Mouse (Mus musculus) midbrain, embryonic 15.5 days (tissue): Measurements from ENCODE around the gene Myo3a. TPM values are rescaled to one million over a fixed set of nuclear protein-coding genes. Genes with fewer than 3 reads are reported as not detected.
"Not testable (repeated sequence)": the region's sequence is repeated elsewhere in the genome, so short reads cannot be mapped to it uniquely, and the experiment has no call there.

Source experiments
- ATAC-seq: fragments of 200-750 bp; cut with Nextera tagmentation; replicated peaks from 2 replicates; pipeline ENCODE4 v1.8.0; 2017; ENCODE audit warnings: moderate TSS enrichment
- H3K27ac ChIP-seq: fragments of 300-500 bp; sonication (generic); 2 replicates; pipeline ENCODE4 v1.5.1; 2015; ENCODE audit warnings: mild to moderate bottlenecking, inconsistent platforms
- H3K27me3 ChIP-seq: fragments of 300-500 bp; sonication (generic); replicated peaks from 2 replicates; pipeline ENCODE4 v1.6.1; 2015; ENCODE audit warnings: inconsistent platforms
- H3K36me3 ChIP-seq: fragments of 300-500 bp; sonication (generic); replicated peaks from 2 replicates; pipeline ENCODE4 v1.6.1; 2015; ENCODE audit warnings: inconsistent platforms
- H3K4me1 ChIP-seq: fragments of 300-500 bp; sonication (generic); 2 replicates; pipeline ENCODE4 v1.6.1; 2015; ENCODE audit warnings: inconsistent platforms
- H3K4me2 ChIP-seq: fragments of 300-500 bp; sonication (generic); 2 replicates; pipeline ENCODE4 v1.6.1; 2015; ENCODE audit warnings: inconsistent platforms, mild to moderate bottlenecking, moderate library complexity
- H3K4me3 ChIP-seq: fragments of 300-500 bp; sonication (generic); 2 replicates; pipeline ENCODE4 v1.5.1; 2015; ENCODE audit warnings: mild to moderate bottlenecking, inconsistent platforms
- H3K9ac ChIP-seq: fragments of 300-500 bp; sonication (generic); 2 replicates; pipeline ENCODE4 v1.6.1; 2015; ENCODE audit warnings: mild to moderate bottlenecking, inconsistent platforms
- H3K9me3 ChIP-seq: fragments of 300-500 bp; sonication (generic); 2 replicates; pipeline ENCODE4 v1.6.1; 2016; ENCODE audit warnings: inconsistent platforms
- WGBS: fragments of 180-500 bp; shearing (Covaris S2); methylation state at CpG from one replicate; pipeline ENCODE4 v1.1.7; 2015; ENCODE audit warnings: mixed read lengths; 5-methylcytosine and 5-hydroxymethylcytosine counted together
- polyA plus RNA-seq: library from polyadenylated mRNA; unstranded; fragments of >200 nt; fragmentation: Nextera tagmentation; extraction: Ambion mirVana; gene quantifications from 2 replicates; pipeline ENCODE4 v1.2.1, GENCODE M21; 2015

Myo3a gene
- polyA plus RNA-seq, 1 experiment from 2014 or later, result not detected

- Histone ChIP-seq H3K27me3 (no peaks in the 10 kb centered on the region), H3K4me2 (no peak overlapping the region), H3K27ac (no peak overlapping the region), H3K4me3 (no peak overlapping the region), H3K9me3 (no peaks in the 10 kb centered on the region), H3K4me1 (no peaks in the 10 kb centered on the region), H3K36me3 (no peaks in the 10 kb centered on the region), H3K9ac (no peak overlapping the region)
- no peak for ATAC-seq
- WGBS, result 88% methylated on average over 6 of the region's 6 CpGs
Observed at GRCm38 (mm10) chr2:22548421-22548820, 321.1 kb downstream of the Myo3a start.

GRCm38 (mm10) chr2:22587469-22588169 lies 360.3 kb downstream of the Myo3a start:
- not testable (repeated sequence) for H3K27me3 ChIP-seq, H3K9me3 ChIP-seq, H3K4me3 ChIP-seq, H3K4me2 ChIP-seq, H3K4me1 ChIP-seq, H3K27ac ChIP-seq, H3K36me3 ChIP-seq, H3K9ac ChIP-seq
- ATAC-seq, result peak; percentile 86
- WGBS, result 82% methylated on average over 14 of the region's 14 CpGs

GRCm38 (mm10) chr2:22588170-22588541 lies 360.9 kb downstream of the Myo3a start:
- H3K36me3 ChIP-seq, H3K4me1 ChIP-seq, H3K27me3 ChIP-seq, H3K9ac ChIP-seq, H3K4me3 ChIP-seq, H3K4me2 ChIP-seq, H3K9me3 ChIP-seq, H3K27ac ChIP-seq: not testable (repeated sequence)
- WGBS, result 90% methylated on average over 5 of the region's 5 CpGs
- peak; percentile 62 for ATAC-seq

GRCm38 (mm10) chr2:22588673-22589381 lies 361.5 kb downstream of the Myo3a start:
- 74% methylated on average over 12 of the region's 12 CpGs for WGBS
- not testable (repeated sequence) for H3K4me1 ChIP-seq, H3K27ac ChIP-seq, H3K36me3 ChIP-seq, H3K9me3 ChIP-seq, H3K27me3 ChIP-seq, H3K4me3 ChIP-seq, H3K4me2 ChIP-seq, H3K9ac ChIP-seq
- ATAC-seq, result peak; percentile 96

GRCm38 (mm10) chr2:22589382-22590205 lies 362.3 kb downstream of the Myo3a start:
- WGBS, result 85% methylated on average over 16 of the region's 17 CpGs

GRCm38 (mm10) chr2:22590206-22590490 lies 362.8 kb downstream of the Myo3a start:
- Histone ChIP-seq H3K4me1 (no peaks in the 10 kb centered on the region), H3K4me2 (no peak overlapping the region), H3K9me3 (no peaks in the 10 kb centered on the region), H3K36me3 (no peaks in the 10 kb centered on the region), H3K27ac (no peak overlapping the region), H3K4me3 (no peak overlapping the region), H3K27me3 (no peaks in the 10 kb centered on the region), H3K9ac (no peak overlapping the region)
- no peak for ATAC-seq

More at GRCm38 (mm10) chr2:22589382-22590205, 362.3 kb downstream of the Myo3a start:
- H3K9me3 ChIP-seq, H3K9ac ChIP-seq, H3K4me2 ChIP-seq, H3K4me1 ChIP-seq, H3K4me3 ChIP-seq, H3K27me3 ChIP-seq, H3K36me3 ChIP-seq, H3K27ac ChIP-seq: not testable (repeated sequence)
- ATAC-seq, result peak; percentile 93

- no peak overlapping the region for H3K4me2 ChIP-seq
- ATAC-seq, result no peak; the same call in 1 of the 2 replicates
- no peak overlapping the region for H3K27ac ChIP-seq
- peaks cover 33% of the 10 kb centered on the region for H3K4me1 ChIP-seq
- no peaks in the 10 kb centered on the region for H3K9me3 ChIP-seq
- H3K4me3 ChIP-seq, result no peak overlapping the region
- WGBS, result 5% methylated on average over 9 of the region's 9 CpGs
- no peak overlapping the region for H3K9ac ChIP-seq
- peaks cover 26% of the 10 kb centered on the region for H3K27me3 ChIP-seq
- H3K36me3 ChIP-seq, result no peaks in the 10 kb centered on the region
Observed at GRCm38 (mm10) chr2:22617951-22618350, 390.6 kb downstream of the Myo3a start.

GRCm38 (mm10) chr2:22619416-22619815 lies 392.1 kb downstream of the Myo3a start:
- H3K27me3 ChIP-seq, result peaks cover 36% of the 10 kb centered on the region
- peak overlapping the region; percentile 25 for H3K9ac ChIP-seq
- WGBS, result 4% methylated on average over 12 of the region's 12 CpGs
- H3K36me3 ChIP-seq, result no peaks in the 10 kb centered on the region
- no peaks in the 10 kb centered on the region for H3K9me3 ChIP-seq
- ATAC-seq, result no peak
- H3K27ac ChIP-seq, result peak overlapping the region; percentile 91
- H3K4me2 ChIP-seq, result peak overlapping the region; percentile 85
- peaks cover 40% of the 10 kb centered on the region for H3K4me1 ChIP-seq
- peak overlapping the region; percentile 20; the same call in 1 of the 2 replicates for H3K4me3 ChIP-seq

- Histone ChIP-seq H3K4me2 (peak overlapping the region; percentile 85), H3K9ac (0 out of 2 replicates have a peak overlapping the region, but pooled peaks have one; percentile 1), H3K27ac (peak overlapping the region; percentile 91), H3K4me3 (peak overlapping the region; percentile 20; the same call in 1 of the 2 replicates), H3K36me3 (no peaks in the 10 kb centered on the region), H3K27me3 (peaks cover 36% of the 10 kb centered on the region), H3K4me1 (peaks cover 40% of the 10 kb centered on the region), H3K9me3 (no peaks in the 10 kb centered on the region)
- 2% methylated on average over 6 of the region's 6 CpGs for WGBS
- ATAC-seq, result no peak
Observed at GRCm38 (mm10) chr2:22620030-22620429, 392.7 kb downstream of the Myo3a start.

GRCm38 (mm10) chr2:22620534-22620933 lies 393.2 kb downstream of the Myo3a start:
- Histone ChIP-seq H3K36me3 (no peaks in the 10 kb centered on the region), H3K9me3 (no peaks in the 10 kb centered on the region), H3K4me1 (peaks cover 40% of the 10 kb centered on the region), H3K27me3 (peaks cover 41% of the 10 kb centered on the region), H3K27ac (peak overlapping the region; percentile 91), H3K4me3 (peak overlapping the region; percentile 54), H3K9ac (peak overlapping the region; percentile 63), H3K4me2 (peak overlapping the region; percentile 85)
- 1% methylated on average over 7 of the region's 7 CpGs for WGBS
- no peak for ATAC-seq

GRCm38 (mm10) chr2:22620978-22621827 lies 393.9 kb downstream of the Myo3a start:
- Histone ChIP-seq H3K9ac (peak overlapping the region; percentile 63), H3K27me3 (peaks cover 43% of the 10 kb centered on the region)

More at GRCm38 (mm10) chr2:22620978-22621827, 393.9 kb downstream of the Myo3a start:
- no peak; the same call in 1 of the 2 replicates for ATAC-seq
- peak overlapping the region; percentile 85 for H3K4me2 ChIP-seq
- H3K4me3 ChIP-seq, result peak overlapping the region; percentile 54
- H3K36me3 ChIP-seq, result no peaks in the 10 kb centered on the region
- H3K4me1 ChIP-seq, result peaks cover 40% of the 10 kb centered on the region
- 4% methylated on average over 20 of the region's 20 CpGs for WGBS
- H3K9me3 ChIP-seq, result no peaks in the 10 kb centered on the region
- H3K27ac ChIP-seq, result peak overlapping the region; percentile 91
